Mouse (Mus musculus) urinary bladder, adult 18-20 months (tissue): ENCODE measurements at regions not wholly inside any gene's neighbourhood (a gene's known extent, or its start where the extent isn't known, plus 50 kb on each side); places are given as distances from the start of the nearest gene placed in this dataset.
A peak's percentile ranks its signal among the peaks of the same experiment; 100 is the strongest.

ENCODE experiments used
- DNase-seq, 2 experiments: peaks; one replicate each; pipeline ENCODE4 v3.0.0; 2022; ENCODE audit warnings: low spot score in 2 of 2, mixed read lengths in 2 of 2

- no peak for DNase-seq
Observed at GRCm38 (mm10) chr14:25371021-25371400, 88.0 kb upstream of the Zmiz1 start.

DNA sequence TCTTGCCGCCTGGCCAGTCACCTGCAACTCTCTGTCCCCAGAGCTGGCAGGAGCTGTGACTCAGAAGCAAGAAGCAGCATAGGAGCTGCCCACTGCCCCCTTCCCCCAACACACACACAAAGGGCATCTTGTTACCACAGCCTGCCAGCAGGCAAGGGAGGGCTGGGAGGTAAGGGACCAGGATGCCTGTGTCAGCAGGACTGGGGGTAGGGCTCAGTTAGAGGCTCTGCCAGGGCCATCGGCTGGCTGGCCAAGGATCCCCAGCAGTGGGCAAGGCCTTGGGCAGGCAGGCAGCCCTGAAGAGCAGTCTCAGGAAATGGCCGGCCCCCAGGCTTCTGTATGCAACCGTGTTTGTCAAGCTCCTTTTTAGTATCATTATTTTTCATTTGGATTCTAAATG is 87.3 kb upstream of the Zmiz1 start:
- no peak for DNase-seq

GRCm38 (mm10) chr14:25372581-25372980 is 86.4 kb upstream of the Zmiz1 start:
- DNase-seq: no peak

DNA sequence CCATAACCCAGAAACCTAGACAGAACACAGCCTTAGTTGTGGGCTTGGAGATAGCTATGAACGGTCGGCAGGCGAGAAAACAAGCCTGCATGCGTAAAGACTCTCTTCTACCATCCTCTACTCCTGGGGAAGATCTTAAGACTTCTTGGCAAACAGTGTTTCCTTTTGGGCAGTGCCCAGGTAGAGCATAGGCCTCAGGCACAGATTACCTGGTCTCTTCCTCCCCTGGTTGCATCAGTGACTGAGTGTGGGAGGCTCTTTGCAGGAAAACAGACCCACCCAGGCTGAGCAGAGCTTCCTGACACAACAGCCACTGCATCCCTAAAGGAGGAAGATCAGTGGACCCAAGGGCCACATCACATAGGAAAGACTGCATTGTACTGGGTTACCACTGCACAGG is 85.8 kb upstream of the Zmiz1 start:
- no peak for DNase-seq

DNA sequence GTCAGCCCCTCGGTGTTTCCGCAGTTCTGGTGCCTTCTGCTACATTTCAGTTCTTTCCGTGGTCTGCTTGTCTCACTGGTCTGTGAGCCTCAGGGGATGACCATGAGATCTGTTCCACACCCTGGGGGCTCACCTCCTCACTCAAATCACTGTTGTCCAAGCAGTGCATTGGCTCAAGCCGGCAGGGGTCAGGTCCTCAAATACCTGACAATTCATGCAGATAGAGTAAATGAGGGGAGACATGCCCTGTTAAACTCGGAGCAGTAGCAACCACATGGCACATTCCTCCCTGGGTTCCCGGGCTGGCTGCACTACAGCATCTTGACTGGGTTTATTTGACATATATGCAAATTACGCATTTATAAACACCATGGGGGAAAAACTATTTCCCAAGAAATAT is 84.0 kb upstream of the Zmiz1 start:
- no peak for DNase-seq

- DNase-seq: no peak
Observed at GRCm38 (mm10) chr14:25377091-25377490, 81.9 kb upstream of the Zmiz1 start.

- DNase-seq: no peak
Observed at GRCm38 (mm10) chr14:25377554-25377899, 81.5 kb upstream of the Zmiz1 start.

DNA sequence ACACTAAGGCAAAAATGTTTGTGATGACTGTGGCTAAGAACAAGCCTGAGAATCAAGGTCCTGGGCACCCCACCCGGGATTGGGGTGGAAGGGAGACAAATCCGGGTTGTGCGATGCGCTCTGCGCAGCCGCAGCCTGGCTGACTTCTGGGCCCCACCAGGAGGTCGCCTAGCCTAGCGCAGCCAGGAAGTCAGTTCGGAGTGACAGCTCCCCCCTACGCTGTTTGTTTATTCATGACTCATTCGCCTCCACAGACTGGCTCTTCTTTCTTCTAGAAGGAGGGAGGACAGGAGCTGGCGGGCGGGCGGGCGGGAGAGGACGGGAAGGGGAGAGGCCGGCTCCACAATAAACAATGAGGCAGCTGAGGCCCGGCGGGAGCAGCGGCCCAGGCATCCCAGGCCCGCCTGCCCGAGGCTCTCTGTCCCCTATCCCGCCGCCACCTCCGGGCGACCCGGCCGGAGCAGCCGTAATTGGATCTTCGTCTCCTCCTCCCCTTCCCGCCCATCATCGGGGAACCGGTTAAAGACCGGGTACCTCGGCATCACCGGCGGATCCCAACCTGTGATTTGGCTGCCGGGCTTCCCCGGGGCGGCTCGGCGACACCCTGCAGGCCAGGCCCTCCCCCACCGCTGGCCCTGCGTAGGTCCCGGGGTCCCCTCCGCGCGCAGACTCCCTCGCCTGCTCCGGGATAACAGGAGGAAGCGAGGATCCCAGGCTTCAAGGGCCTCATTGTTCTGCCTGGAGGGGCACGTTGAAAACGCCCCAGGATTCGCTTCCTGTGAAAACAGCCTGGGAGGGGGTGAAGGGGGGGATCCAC is 80.9 kb upstream of the Zmiz1 start:
- peak; percentile 78 to 83 for DNase-seq

- DNase-seq: no peak
Observed at GRCm38 (mm10) chr14:25378717-25379224, 80.2 kb upstream of the Zmiz1 start.

DNA sequence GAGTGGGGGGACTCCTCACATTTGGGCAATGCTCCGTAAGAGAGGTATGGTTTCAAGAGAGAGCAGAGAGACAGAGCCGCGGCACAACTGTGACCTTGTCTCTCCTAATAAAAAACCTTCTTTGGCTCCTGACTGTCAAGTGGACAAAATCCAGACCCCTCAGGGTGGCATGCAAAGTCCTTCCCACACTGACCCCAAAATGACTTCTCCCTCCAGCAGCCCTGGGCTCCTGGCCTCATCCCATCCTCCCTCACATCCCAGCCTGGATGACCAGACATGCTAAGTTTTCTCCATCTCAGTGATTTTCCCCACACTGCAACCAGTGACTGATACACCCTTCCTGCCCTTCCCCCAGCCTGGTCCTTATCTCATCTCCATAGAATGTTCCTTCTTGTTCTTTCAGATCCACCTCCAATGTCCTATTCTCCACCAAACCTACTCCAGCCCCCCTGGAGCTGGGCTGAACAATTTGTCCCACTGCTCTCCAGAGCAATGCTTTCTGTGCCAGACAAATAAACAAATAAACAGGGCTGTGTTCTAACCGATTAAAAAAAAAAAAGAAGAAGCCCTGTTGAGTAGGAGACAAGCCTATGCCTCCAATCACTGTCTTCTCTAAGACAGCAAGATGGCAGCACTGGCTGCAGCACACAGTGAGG is 75.7 kb upstream of the Zmiz1 start:
- DNase-seq: no peak

DNA sequence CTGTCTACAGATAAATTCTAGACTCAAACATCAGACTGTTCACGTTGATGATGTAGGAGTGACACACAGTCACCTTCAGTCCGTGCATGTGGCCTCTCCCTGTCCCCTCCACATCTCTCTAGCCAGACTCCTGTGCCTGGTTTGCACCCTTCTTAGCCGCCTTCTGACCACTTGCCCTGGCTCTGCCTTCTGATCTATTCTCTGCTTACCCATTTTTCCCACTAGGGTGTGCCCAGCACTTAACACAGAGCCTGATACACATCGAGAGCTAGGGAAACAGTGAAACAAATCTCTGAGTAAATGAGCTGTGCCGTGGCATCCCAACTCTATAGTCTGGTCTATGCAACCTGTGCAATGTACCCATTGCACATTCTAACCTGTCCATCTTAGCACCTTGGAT is 73.3 kb upstream of the Zmiz1 start:
- DNase-seq: no peak

DNA sequence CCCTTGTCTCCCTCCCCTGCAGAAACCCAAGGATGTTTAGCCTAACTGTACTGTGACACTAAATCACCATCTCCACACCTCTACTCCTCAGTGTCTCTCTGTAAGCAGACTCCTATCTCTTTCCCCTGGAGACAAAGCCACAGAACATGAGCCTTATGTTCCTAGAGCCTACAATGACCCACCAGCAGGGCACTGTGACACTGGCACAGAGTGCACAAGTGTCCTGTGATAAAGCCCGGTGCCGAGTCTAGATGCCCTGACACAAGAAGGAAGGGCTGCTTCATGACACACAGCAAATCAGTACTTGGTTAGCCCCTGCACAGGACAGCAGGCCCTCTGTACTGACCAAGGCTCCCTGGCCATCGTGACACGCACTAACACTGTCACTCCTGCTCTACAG is 71.2 kb upstream of the Zmiz1 start:
- no peak for DNase-seq

- DNase-seq: no peak
Observed at GRCm38 (mm10) chr14:25389314-25389713, 69.7 kb upstream of the Zmiz1 start.

DNA sequence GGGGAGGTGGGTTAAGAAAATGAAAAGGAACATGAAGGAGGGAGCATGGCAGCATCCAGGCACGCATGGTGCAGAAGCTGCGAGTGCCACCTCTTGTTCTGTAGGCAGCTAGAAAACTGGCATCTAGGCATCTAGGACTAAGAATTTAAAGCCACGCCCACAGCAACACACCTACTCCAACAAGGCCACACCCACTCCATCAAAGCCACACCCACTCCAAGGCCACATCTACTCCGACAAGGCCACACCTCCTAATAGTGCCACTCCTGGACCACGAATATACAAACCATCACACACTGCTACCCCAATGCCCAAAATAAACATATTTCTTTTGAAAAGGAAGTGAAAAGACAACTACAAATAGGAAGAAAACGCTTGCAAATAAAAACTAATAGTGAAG is 66.6 kb upstream of the Zmiz1 start:
- no peak for DNase-seq

DNA sequence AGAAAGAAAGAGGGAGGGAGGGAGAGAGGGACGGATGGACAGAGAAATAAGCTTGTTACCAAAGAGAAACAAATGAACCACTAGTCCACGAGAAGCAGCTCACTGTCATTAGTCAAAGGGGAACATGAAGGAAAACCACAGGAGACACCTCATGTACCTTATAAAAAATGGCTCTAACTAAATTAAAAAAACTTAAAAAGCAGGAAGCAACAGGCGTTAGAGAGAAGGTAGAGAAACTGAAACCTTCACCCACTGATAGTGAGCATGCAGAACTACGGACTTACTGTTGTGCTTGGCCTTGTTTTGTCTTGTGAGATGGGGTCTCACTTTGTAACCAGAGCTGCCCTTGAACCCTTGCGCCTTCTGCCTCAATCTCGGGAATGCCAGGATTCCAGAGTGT is 66.0 kb upstream of the Zmiz1 start:
- DNase-seq: no peak

DNA sequence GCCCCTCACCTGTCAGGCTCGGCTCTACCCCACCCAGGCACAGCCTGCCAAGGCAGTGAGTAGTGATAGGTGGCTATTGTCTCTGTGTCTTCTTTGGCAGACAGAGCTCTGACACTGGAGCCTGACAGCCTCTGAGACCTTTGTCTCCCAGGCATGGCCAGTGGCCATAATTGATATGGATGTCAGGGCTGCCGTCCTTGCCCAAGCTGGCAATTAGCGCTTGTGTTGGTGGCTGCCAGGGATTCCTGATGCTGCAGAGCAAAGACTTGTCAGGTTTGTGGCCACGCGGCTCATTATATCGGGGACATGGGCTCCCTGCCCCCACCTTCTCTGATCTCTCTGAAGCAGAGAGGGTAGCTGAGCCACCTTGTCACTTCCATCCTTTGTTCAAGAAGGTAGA is 64.1 kb upstream of the Zmiz1 start:
- no peak for DNase-seq

DNA sequence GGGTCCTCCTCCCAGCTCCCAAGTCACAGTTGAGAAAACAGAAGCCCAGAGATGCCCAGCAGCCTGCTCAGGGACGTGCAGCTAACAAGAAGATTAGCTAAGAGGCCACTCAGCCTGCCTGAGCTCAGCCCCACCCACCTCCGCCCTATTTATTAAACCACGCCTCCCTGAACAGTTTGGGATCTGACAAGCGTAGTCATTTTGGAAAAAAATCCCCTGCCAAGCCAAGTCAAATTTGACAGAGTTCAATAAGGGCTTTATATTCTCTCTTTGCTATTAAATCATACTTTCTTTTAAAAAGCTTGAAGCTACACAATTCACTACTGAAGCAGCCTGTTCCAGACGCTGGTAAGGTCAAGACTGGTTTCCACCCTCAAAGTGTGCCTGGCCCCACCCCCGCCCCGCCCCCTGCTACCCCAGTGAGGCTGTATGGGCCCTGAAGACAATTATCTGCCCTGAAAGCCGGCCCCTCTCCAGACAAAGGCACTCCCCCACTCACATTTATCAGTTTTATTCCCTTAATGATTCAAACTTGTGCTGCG is 61.9 kb upstream of the Zmiz1 start:
- DNase-seq: peak; percentile 45 to 55

GRCm38 (mm10) chr14:25397751-25398150 is 61.2 kb upstream of the Zmiz1 start:
- DNase-seq: no peak

GRCm38 (mm10) chr14:25398745-25399144 is 60.2 kb upstream of the Zmiz1 start:
- DNase-seq: no peak

- no peak for DNase-seq
Observed at GRCm38 (mm10) chr14:25399286-25399685, 59.7 kb upstream of the Zmiz1 start.

- DNase-seq: no peak
Observed at GRCm38 (mm10) chr14:25401104-25401963, 57.7 kb upstream of the Zmiz1 start.

DNA sequence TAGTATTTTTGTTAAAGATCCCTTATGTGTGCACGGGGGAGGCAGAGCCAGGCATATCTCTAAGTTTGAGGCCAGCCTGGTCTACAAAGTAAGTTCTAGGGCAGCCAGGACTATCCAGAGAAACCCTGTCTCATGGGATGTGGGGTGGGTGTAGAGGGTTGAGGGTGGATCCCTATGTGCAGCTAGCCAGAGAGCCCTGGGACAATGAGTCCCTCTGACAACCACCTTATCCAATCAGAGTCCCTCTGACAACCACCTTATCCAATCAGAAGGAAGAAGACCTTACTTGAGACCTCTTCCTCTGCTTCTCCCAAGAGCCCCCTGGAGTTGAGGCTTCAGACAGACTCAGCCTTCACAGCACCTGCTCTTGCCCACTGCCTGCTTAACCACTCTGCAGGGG is 56.6 kb upstream of the Zmiz1 start:
- no peak for DNase-seq
